Mouse (Mus musculus): ENCODE results near the gene Lca5. TPM values are rescaled to one million over a fixed set of nuclear protein-coding genes. Genes with fewer than 3 reads are reported as not detected.

The Lca5 gene
- polyA plus RNA-seq (2012): not detected in 2 replicates

- Histone ChIP-seq H3K4me3 (replicated peaks) (peak within 1 kb of the TSS; percentile 65), H3K9me3 (ENCODE audit: control insufficient read depth, low read length) (no peaks in the 10 kb centered on the region), H3K36me3 (ENCODE audit: control insufficient read depth) (no peaks in the 10 kb centered on the region), H3K27me3 (ENCODE audit: control insufficient read depth) (peaks cover 8% of the 10 kb centered on the region), H3K4me1 (ENCODE audit: control insufficient read depth) (peaks cover 7% of the 10 kb centered on the region)
- TF ChIP-seq TAL1 (IDR thresholded peaks at IDR 0.05; ENCODE audit: low read length) (no peak), GATA1 (IDR thresholded peaks at IDR 0.05; ENCODE audit: low read length) (no peak)
Measured at GRCm38 (mm10) chr9:83440392-83441357, at the start of gene Lca5. TSS of gene Lca5 (minus strand) at chr9:83441127.

GRCm38 (mm10) chr9:83488491-83489210 is 47.7 kb upstream of the Lca5 start:
- no peaks in the 10 kb centered on the region for H3K27me3 ChIP-seq (ENCODE audit: control insufficient read depth)
- H3K9me3 ChIP-seq (ENCODE audit: control insufficient read depth, low read length): no peaks in the 10 kb centered on the region
- no peaks in the 10 kb centered on the region for H3K36me3 ChIP-seq (ENCODE audit: control insufficient read depth)
- TF ChIP-seq GATA1 (IDR thresholded peaks at IDR 0.05; ENCODE audit: low read length) (no peak), TAL1 (IDR thresholded peaks at IDR 0.05; ENCODE audit: low read length) (no peak)
- H3K4me3 ChIP-seq (replicated peaks): no peak overlapping the region
- no peaks in the 10 kb centered on the region for H3K4me1 ChIP-seq (ENCODE audit: control insufficient read depth)

GRCm38 (mm10) chr9:83487771-83488470 is 47.0 kb upstream of the Lca5 start:
- no peaks in the 10 kb centered on the region for H3K9me3 ChIP-seq (ENCODE audit: control insufficient read depth, low read length)
- no peaks in the 10 kb centered on the region for H3K4me1 ChIP-seq (ENCODE audit: control insufficient read depth)
- no peak overlapping the region for H3K4me3 ChIP-seq (replicated peaks)
- H3K36me3 ChIP-seq (ENCODE audit: control insufficient read depth): no peaks in the 10 kb centered on the region
- TF ChIP-seq GATA1 (IDR thresholded peaks at IDR 0.05; ENCODE audit: low read length) (no peak), TAL1 (IDR thresholded peaks at IDR 0.05; ENCODE audit: low read length) (no peak)
- H3K27me3 ChIP-seq (ENCODE audit: control insufficient read depth): no peaks in the 10 kb centered on the region

- no peaks in the 10 kb centered on the region for H3K9me3 ChIP-seq (ENCODE audit: control insufficient read depth, low read length)
- no peaks in the 10 kb centered on the region for H3K36me3 ChIP-seq (ENCODE audit: control insufficient read depth)
- TF ChIP-seq TAL1 (IDR thresholded peaks at IDR 0.05; ENCODE audit: low read length) (no peak), GATA1 (IDR thresholded peaks at IDR 0.05; ENCODE audit: low read length) (no peak)
- no peaks in the 10 kb centered on the region for H3K4me1 ChIP-seq (ENCODE audit: control insufficient read depth)
- no peaks in the 10 kb centered on the region for H3K27me3 ChIP-seq (ENCODE audit: control insufficient read depth)
- no peak overlapping the region for H3K4me3 ChIP-seq (replicated peaks)
Measured at GRCm38 (mm10) chr9:83485966-83486365, 45.0 kb upstream of the Lca5 start.

- no peak for TF ChIP-seq GATA1 (IDR thresholded peaks at IDR 0.05; ENCODE audit: low read length)
- no peak for TF ChIP-seq TAL1 (IDR thresholded peaks at IDR 0.05; ENCODE audit: low read length)
- Histone ChIP-seq H3K4me3 (replicated peaks) (no peak overlapping the region), H3K9me3 (ENCODE audit: control insufficient read depth, low read length) (no peaks in the 10 kb centered on the region), H3K36me3 (ENCODE audit: control insufficient read depth) (no peaks in the 10 kb centered on the region), H3K27me3 (ENCODE audit: control insufficient read depth) (no peaks in the 10 kb centered on the region), H3K4me1 (ENCODE audit: control insufficient read depth) (no peaks in the 10 kb centered on the region)
Measured at GRCm38 (mm10) chr9:83485357-83485756, 44.4 kb upstream of the Lca5 start.

GRCm38 (mm10) chr9:83483419-83483818 is 42.5 kb upstream of the Lca5 start:
- Histone ChIP-seq H3K36me3 (ENCODE audit: control insufficient read depth) (no peaks in the 10 kb centered on the region), H3K9me3 (ENCODE audit: control insufficient read depth, low read length) (no peaks in the 10 kb centered on the region), H3K27me3 (ENCODE audit: control insufficient read depth) (no peaks in the 10 kb centered on the region), H3K4me3 (replicated peaks) (no peak overlapping the region), H3K4me1 (ENCODE audit: control insufficient read depth) (no peaks in the 10 kb centered on the region)
- TF ChIP-seq GATA1 (IDR thresholded peaks at IDR 0.05; ENCODE audit: low read length) (no peak), TAL1 (IDR thresholded peaks at IDR 0.05; ENCODE audit: low read length) (no peak)

GRCm38 (mm10) chr9:83482176-83482949 is 41.4 kb upstream of the Lca5 start:
- H3K4me3 ChIP-seq (replicated peaks): no peak overlapping the region
- H3K36me3 ChIP-seq (ENCODE audit: control insufficient read depth): no peaks in the 10 kb centered on the region
- TF ChIP-seq GATA1 (IDR thresholded peaks at IDR 0.05; ENCODE audit: low read length): no peak
- TF ChIP-seq TAL1 (IDR thresholded peaks at IDR 0.05; ENCODE audit: low read length): no peak
- no peaks in the 10 kb centered on the region for H3K27me3 ChIP-seq (ENCODE audit: control insufficient read depth)
- H3K4me1 ChIP-seq (ENCODE audit: control insufficient read depth): no peaks in the 10 kb centered on the region
- H3K9me3 ChIP-seq (ENCODE audit: control insufficient read depth, low read length): no peaks in the 10 kb centered on the region

- TF ChIP-seq GATA1 (IDR thresholded peaks at IDR 0.05; ENCODE audit: low read length): no peak
- TF ChIP-seq TAL1 (IDR thresholded peaks at IDR 0.05; ENCODE audit: low read length): no peak
- Histone ChIP-seq H3K4me1 (ENCODE audit: control insufficient read depth) (no peaks in the 10 kb centered on the region), H3K4me3 (replicated peaks) (no peak overlapping the region), H3K9me3 (ENCODE audit: control insufficient read depth, low read length) (no peaks in the 10 kb centered on the region), H3K27me3 (ENCODE audit: control insufficient read depth) (no peaks in the 10 kb centered on the region), H3K36me3 (ENCODE audit: control insufficient read depth) (no peaks in the 10 kb centered on the region)
Measured at GRCm38 (mm10) chr9:83469871-83470270, 28.9 kb upstream of the Lca5 start.
